Mouse (Mus musculus): ENCODE results near the gene Rab43. TPM values are rescaled to one million over a fixed set of nuclear protein-coding genes. Genes with fewer than 3 reads are reported as not detected.

The Rab43 gene
- total RNA-seq, 2 experiments from 2014 or later = 30.4 to 46.1 TPM

- no peak for DNase-seq
These were observed 61.6 kb downstream of the Rab43 start for GRCm38 (mm10) chr6:87750184-87750910.

GRCm38 (mm10) chr6:87748531-87748930, 63.4 kb downstream of the Rab43 start:
- no peak for DNase-seq

GRCm38 (mm10) chr6:87748078-87748477, 63.9 kb downstream of the Rab43 start:
- DNase-seq = no peak

- no peak for DNase-seq
These were observed 65.1 kb downstream of the Rab43 start for GRCm38 (mm10) chr6:87746849-87747248.

- DNase-seq = no peak
These were observed 65.9 kb downstream of the Rab43 start for GRCm38 (mm10) chr6:87746059-87746458.

- peak; percentile 17 for DNase-seq
These were observed 66.7 kb downstream of the Rab43 start for GRCm38 (mm10) chr6:87745301-87745700.

- no peak for DNase-seq
These were observed 67.3 kb downstream of the Rab43 start for GRCm38 (mm10) chr6:87744632-87745031.

GRCm38 (mm10) chr6:87743281-87743680, 68.7 kb downstream of the Rab43 start:
- DNase-seq = no peak

GRCm38 (mm10) chr6:87742804-87743203, 69.2 kb downstream of the Rab43 start:
- no peak for DNase-seq

GRCm38 (mm10) chr6:87741978-87742377, 70.0 kb downstream of the Rab43 start:
- DNase-seq = no peak

GRCm38 (mm10) chr6:87740496-87740895, 71.5 kb downstream of the Rab43 start:
- no peak for DNase-seq

GRCm38 (mm10) chr6:87739898-87740297, 72.1 kb downstream of the Rab43 start:
- DNase-seq = no peak

Other genes starting within 250 kb of the Rab43 start
- gene Prokr1, start 221.4 kb downstream of the Rab43 start, total RNA-seq (2021) = 1 to 10 TPM in 1 of 2 experiments, under 1 TPM in 1; 0.57 to 1.3 TPM
- gene Aplf, start 140.0 kb downstream of the Rab43 start, total RNA-seq (2021) = 1 to 10 TPM; 6.1 to 7.4 TPM
- gene Efcc1, start 81.3 kb downstream of the Rab43 start, total RNA-seq (2021) = 1 to 10 TPM; 1.1 to 1.4 TPM
- 1 to 10 TPM; 1.1 to 1.3 TPM for gene Gp9, start 34.1 kb downstream of the Rab43 start, total RNA-seq (2021)
- 1 to 10 TPM; 2.0 to 6.6 TPM for gene Gm45140, start 23.6 kb upstream of the Rab43 start, total RNA-seq (2021)
- gene Isy1, start 26.6 kb upstream of the Rab43 start, total RNA-seq (2021) = 10 to 100 TPM; 32.3 to 34.9 TPM
- gene Cnbp, start 38.9 kb upstream of the Rab43 start, total RNA-seq (2021) = 100 to 1,000 TPM; 395 to 399 TPM
- 10 to 100 TPM; 86.9 to 90.3 TPM for gene Copg1, start 75.7 kb upstream of the Rab43 start, total RNA-seq (2021)
- gene Hmces, start 101.8 kb upstream of the Rab43 start, total RNA-seq (2021) = 10 to 100 TPM; 21.1 to 25.4 TPM
- gene H1fx, start 169.5 kb upstream of the Rab43 start, total RNA-seq (2021) = 10 to 100 TPM; 28.9 to 30.8 TPM
- gene Rab7, start 233.1 kb upstream of the Rab43 start, total RNA-seq (2021) = 100 to 1,000 TPM; 249 to 262 TPM

All from adrenal gland, postnatal 10 days (tissue).